Mouse (Mus musculus): ENCODE results near the gene Olfr543.

GRCm38 (mm10) chr7:102440822-102441656 is 40.4 kb downstream of the Olfr543 start:
- TF ChIP-seq CTCF (IDR thresholded peaks at IDR 0.05; ENCODE audit: borderline replicate concordance, control insufficient read depth, extremely low read depth, insufficient read depth, low read length, poor library complexity) (no peak), POLR2A (IDR thresholded peaks at IDR 0.05; ENCODE audit: control insufficient read depth, extremely low read depth, insufficient read depth, low read length, poor library complexity) (no peak)
